Mouse (Mus musculus) midbrain, embryonic 16.5 days (tissue): ENCODE measurements around the gene Pnisr. TPM values are rescaled to one million over a fixed set of nuclear protein-coding genes. Genes with fewer than 3 reads are reported as not detected.

Experiments used
- ATAC-seq: fragments of 200-750 bp; cut with Nextera tagmentation; 2 replicates; pipeline ENCODE4 v1.8.0; 2017; ENCODE audit warnings: moderate TSS enrichment
- H3K27ac ChIP-seq: fragments of 300-500 bp; sonication (generic); 2 replicates; pipeline ENCODE4 v1.5.1; 2014; ENCODE audit warnings: mild to moderate bottlenecking, low read length, mixed read lengths
- H3K27me3 ChIP-seq: fragments of 300-500 bp; sonication (generic); 2 replicates; pipeline ENCODE4 v1.6.1; 2014; ENCODE audit warnings: low read depth, low read length, mixed read lengths; ENCODE audit not compliant: control insufficient read depth, insufficient read depth
- H3K36me3 ChIP-seq: fragments of 300-500 bp; sonication (generic); 2 replicates; pipeline ENCODE4 v1.6.1; 2014; ENCODE audit warnings: mild to moderate bottlenecking, low read length, moderate library complexity, mixed read lengths; ENCODE audit not compliant: control insufficient read depth, insufficient read depth
- H3K4me1 ChIP-seq: fragments of 300-500 bp; sonication (generic); 2 replicates; pipeline ENCODE4 v1.6.1; 2014; ENCODE audit warnings: mild to moderate bottlenecking, low read length, mixed read lengths; ENCODE audit not compliant: control insufficient read depth, insufficient read depth
- H3K4me2 ChIP-seq: fragments of 300-500 bp; sonication (generic); 2 replicates; pipeline ENCODE4 v1.6.1; 2014; ENCODE audit warnings: mild to moderate bottlenecking, low read length, mixed read lengths
- H3K4me3 ChIP-seq: fragments of 300-500 bp; sonication (generic); 2 replicates; pipeline ENCODE4 v1.5.1; 2014; ENCODE audit warnings: low read depth, mild to moderate bottlenecking, low read length, moderate library complexity, mixed read lengths
- H3K9ac ChIP-seq: fragments of 300-500 bp; sonication (generic); 2 replicates; pipeline ENCODE4 v1.6.1; 2014; ENCODE audit warnings: low read depth, low read length, mixed read lengths
- H3K9me3 ChIP-seq: fragments of 300-500 bp; sonication (generic); replicated peaks from 2 replicates; pipeline ENCODE4 v1.6.1; 2014; ENCODE audit warnings: mild to moderate bottlenecking, low read length, mixed read lengths; ENCODE audit not compliant: control insufficient read depth, poor library complexity, severe bottlenecking
- WGBS: fragments of 180-500 bp; shearing (Covaris S2); extraction: QIAGEN DNeasy Blood & Tissue Kit; methylation state at CpG from one replicate; pipeline ENCODE4 v1.1.7; 2014; 5-methylcytosine and 5-hydroxymethylcytosine counted together
- polyA plus RNA-seq: library from polyadenylated mRNA; unstranded; fragments of >200 nt; fragmentation: Nextera tagmentation; extraction: Ambion mirVana; gene quantifications from 2 replicates; pipeline ENCODE4 v1.2.1, GENCODE M21; 2015

Pnisr gene
- polyA plus RNA-seq, 1 experiment from 2014 or later = 195 TPM

DNA sequence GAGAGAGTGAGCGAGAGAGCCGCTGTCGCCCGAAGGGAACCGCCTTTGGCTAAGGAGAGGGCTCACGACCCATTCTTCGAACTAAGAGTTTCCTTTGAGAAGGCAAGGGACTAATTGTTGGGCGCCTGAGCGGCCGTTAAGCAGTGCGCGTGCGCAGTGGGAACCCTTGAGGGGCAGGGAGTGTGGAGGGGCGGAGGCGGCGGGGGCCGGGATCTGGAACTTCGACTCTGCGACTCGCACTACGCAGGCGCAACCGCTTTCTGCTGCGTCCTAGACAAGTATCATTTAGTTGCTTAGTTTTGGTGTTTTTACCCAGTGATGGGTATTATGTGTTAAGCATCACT lies 876 bp downstream of the Pnisr start:
- ATAC-seq = peak; percentile 91
- Histone ChIP-seq H3K36me3 (no peaks in the 10 kb centered on the region), H3K9me3 (no peaks in the 10 kb centered on the region), H3K27me3 (no peaks in the 10 kb centered on the region), H3K27ac (peak overlapping the region; percentile 99), H3K4me2 (peak overlapping the region; percentile 54), H3K4me3 (peak overlapping the region; percentile 93), H3K4me1 (peaks cover 20% of the 10 kb centered on the region), H3K9ac (peak overlapping the region; percentile 95)
- WGBS = under 1% methylated on average over 24 of the region's 24 CpGs

DNA sequence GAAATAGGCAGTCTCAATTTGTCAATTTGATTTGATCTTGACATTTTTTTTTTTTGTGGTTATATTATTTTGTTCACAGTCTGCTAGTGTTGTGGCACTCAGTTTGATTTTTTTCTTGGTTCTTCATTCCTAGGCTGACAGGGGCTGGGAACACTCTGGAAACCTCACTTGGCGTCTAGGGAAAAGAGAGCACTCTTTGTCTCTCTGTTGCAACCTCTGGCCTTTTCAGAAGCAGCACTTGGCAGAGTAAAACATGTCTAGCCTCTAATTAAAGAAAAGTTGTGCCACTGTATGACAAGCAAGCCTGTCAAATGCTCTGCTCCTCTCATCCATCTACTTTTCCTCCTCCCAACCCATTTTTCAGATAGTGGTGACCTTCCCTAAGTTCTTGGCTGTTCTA lies 10.1 kb downstream of the Pnisr start:
- no peaks in the 10 kb centered on the region for H3K27me3 ChIP-seq

DNA sequence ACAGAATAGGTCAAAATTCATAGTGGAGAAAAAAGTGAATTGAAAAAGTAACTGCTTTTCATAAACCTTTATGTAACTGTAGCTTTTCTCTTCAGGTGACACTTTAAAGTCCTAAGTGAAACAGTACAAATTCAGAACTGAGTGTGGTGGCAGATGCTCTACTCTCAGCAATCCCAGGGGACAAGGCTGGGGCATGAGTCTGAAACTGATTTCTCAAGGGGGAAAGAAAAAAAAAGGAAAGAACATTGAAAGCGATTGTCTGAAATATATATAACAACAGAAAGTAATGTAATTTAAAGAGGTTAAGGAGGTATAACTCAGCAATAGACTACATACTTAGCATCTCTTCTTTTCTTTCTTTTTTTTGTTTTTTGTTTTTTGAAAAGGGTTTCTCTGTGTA lies 17.8 kb downstream of the Pnisr start:
- no peaks in the 10 kb centered on the region for H3K9me3 ChIP-seq
- ATAC-seq = no peak
- H3K9ac ChIP-seq = no peak overlapping the region
- no peak overlapping the region for H3K27ac ChIP-seq
- peaks cover 31% of the 10 kb centered on the region for H3K36me3 ChIP-seq
- no peaks in the 10 kb centered on the region for H3K4me1 ChIP-seq
- no peaks in the 10 kb centered on the region for H3K27me3 ChIP-seq
- H3K4me3 ChIP-seq = no peak overlapping the region
- 97% methylated on average over 1 of the region's 1 CpGs for WGBS
- no peak overlapping the region for H3K4me2 ChIP-seq

More for the DNA sequence above, 10.1 kb downstream of the Pnisr start:
- H3K9ac ChIP-seq = no peak overlapping the region
- no peaks in the 10 kb centered on the region for H3K9me3 ChIP-seq
- H3K27ac ChIP-seq = no peak overlapping the region
- H3K36me3 ChIP-seq = peaks cover 21% of the 10 kb centered on the region
- H3K4me1 ChIP-seq = no peaks in the 10 kb centered on the region
- H3K4me3 ChIP-seq = no peak overlapping the region
- no peak overlapping the region for H3K4me2 ChIP-seq
- ATAC-seq = no peak
- WGBS = 77% methylated on average over 1 of the region's 1 CpGs

DNA sequence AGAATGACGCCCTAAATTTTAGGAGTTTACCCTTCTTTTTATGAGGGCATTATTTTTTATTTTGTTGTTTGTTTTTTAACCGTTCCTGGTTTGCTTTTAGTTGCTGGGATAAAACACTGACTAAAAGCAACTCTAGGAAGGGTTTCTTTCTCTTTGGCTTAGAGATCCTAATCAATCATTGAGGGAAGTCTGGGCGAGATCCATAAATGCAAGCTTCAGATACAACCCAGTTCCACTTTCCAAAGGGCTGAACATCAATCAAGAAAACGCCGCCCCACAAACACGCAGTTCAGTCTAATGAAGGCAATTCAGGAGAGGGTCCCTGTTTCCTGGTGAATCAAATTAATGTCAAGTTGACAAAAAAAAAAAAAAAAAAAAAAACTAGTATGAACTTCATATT lies 31.4 kb downstream of the Pnisr start:
- Histone ChIP-seq H3K4me3 (peak overlapping the region; percentile 70), H3K9me3 (no peaks in the 10 kb centered on the region), H3K4me1 (peaks cover 4% of the 10 kb centered on the region; the same call in 1 of the 2 replicates), H3K27me3 (no peaks in the 10 kb centered on the region), H3K27ac (no peak overlapping the region), H3K4me2 (peak overlapping the region; percentile 58), H3K36me3 (peaks cover 6% of the 10 kb centered on the region), H3K9ac (no peak overlapping the region)
- WGBS = 31% methylated on average over 6 of the region's 6 CpGs
- no peak for ATAC-seq

DNA sequence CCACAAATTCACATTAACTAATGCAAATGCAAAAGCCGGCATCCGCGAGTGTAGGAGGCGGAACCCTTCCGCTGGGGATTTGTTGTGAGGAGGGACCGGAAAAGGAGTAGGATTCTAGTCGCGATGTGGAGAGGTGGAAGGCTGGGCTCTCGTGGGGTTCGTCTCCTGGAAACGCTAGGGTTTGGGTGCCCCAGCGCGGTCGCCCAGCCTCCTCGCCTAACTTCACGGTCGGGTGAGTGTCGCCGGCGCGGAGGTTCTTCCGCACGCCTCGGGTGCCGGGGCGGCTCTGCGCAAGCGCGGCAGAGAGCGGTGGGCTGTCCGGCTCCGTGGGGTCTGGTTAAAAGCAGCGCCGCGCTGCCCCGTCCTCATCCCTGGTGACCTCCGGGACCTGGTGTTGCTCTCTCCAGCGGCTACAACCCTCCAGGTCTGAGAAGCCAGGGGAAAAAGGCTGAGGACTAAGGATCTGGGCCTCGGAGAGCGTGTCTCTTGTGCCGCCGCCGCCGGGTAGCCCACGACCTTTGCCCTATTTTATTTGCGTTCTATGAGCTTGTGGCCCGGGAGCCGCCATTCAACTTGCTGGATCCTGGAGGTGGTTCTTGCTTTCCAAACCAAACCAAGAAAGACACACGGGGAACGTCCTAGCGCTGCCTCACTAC lies 32.3 kb downstream of the Pnisr start, which contains the start of gene Coq3:
TSS of gene Coq3 (plus strand) at position 109 of the 656 bp plus-strand sequence.
- peak; percentile 97 for ATAC-seq
- H3K4me3 ChIP-seq = peak within 1 kb of the TSS; percentile 70
- H3K36me3 ChIP-seq = peaks cover 2% of the 10 kb centered on the region; the same call in 1 of the 2 replicates
- WGBS = 1% methylated on average over 46 of the region's 51 CpGs
- no peaks in the 10 kb centered on the region for H3K9me3 ChIP-seq
- peak within 1 kb of the TSS; percentile 90 for H3K27ac ChIP-seq
- peak within 1 kb of the TSS; percentile 58 for H3K4me2 ChIP-seq
- peaks cover 4% of the 10 kb centered on the region; the same call in 1 of the 2 replicates for H3K4me1 ChIP-seq
- H3K27me3 ChIP-seq = no peaks in the 10 kb centered on the region
- peak within 1 kb of the TSS; percentile 83 for H3K9ac ChIP-seq

DNA sequence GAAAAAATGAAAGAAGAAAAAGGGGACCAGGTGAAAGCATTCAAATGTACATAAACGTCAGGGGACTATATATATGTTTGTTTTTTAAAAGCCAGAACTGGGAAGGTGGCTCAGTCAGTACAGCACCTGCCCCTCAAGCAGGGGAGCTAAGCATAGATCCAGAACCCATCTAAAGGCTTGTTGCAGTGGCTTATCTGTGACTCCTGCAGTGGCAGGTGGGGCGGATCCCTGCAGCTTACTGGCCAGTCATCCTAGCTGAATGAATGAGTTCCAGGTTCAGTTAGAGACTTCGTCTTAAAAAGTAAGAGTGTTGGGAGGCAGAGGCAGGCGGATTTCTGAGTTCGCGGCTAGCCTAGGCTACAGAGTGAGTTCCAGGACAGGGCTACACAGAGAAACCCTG lies 35.4 kb downstream of the Pnisr start:
- Histone ChIP-seq H3K9me3 (no peaks in the 10 kb centered on the region), H3K9ac (no peak overlapping the region), H3K36me3 (no peaks in the 10 kb centered on the region), H3K4me1 (peaks cover 4% of the 10 kb centered on the region; the same call in 1 of the 2 replicates), H3K4me3 (no peak overlapping the region), H3K27me3 (no peaks in the 10 kb centered on the region), H3K27ac (no peak overlapping the region), H3K4me2 (no peak overlapping the region)
- WGBS = 93% methylated on average over 6 of the region's 6 CpGs
- ATAC-seq = no peak

DNA sequence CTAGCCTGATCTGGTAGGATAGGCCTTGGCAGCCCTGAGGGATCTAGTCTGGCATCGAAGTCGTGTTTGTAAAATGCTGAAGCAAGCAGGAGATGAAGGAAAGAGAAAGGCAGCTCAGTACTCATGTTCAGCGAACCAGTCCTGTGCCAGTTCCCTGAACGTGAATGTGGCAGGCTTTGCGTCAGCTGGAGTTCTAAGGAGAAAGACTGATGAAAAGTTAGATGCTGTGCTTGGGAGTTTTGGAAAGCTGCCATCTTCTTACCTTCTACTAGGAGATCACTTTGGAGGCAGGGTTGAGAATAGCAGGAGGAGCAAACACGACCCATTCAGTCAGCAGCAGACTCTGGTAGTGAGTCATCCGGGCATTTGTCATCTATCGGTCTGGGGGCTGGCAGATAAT lies 38.4 kb downstream of the Pnisr start:
- H3K9ac ChIP-seq = no peak overlapping the region
- no peak overlapping the region for H3K27ac ChIP-seq
- WGBS = 92% methylated on average over 8 of the region's 8 CpGs
- H3K4me1 ChIP-seq = no peaks in the 10 kb centered on the region
- no peaks in the 10 kb centered on the region for H3K9me3 ChIP-seq
- no peak for ATAC-seq
- H3K4me3 ChIP-seq = no peak overlapping the region
- no peaks in the 10 kb centered on the region for H3K27me3 ChIP-seq
- H3K36me3 ChIP-seq = no peaks in the 10 kb centered on the region
- no peak overlapping the region for H3K4me2 ChIP-seq

Other genes starting within 250 kb of the Pnisr start
- 0.24 and 0.32 TPM in 2 replicates for gene Prdm13, start 161.6 kb upstream of the Pnisr start, polyA plus RNA-seq
- 75.0 and 78.6 TPM in 2 replicates for gene Ccnc, start 119.9 kb upstream of the Pnisr start, polyA plus RNA-seq
- gene Usp45, start 80.4 kb upstream of the Pnisr start, polyA plus RNA-seq = 4.7 and 7.7 TPM in 2 replicates
- gene Tstd3, start 80.4 kb upstream of the Pnisr start, polyA plus RNA-seq = 28.9 and 30.5 TPM in 2 replicates
- gene Coq3, start 32.1 kb downstream of the Pnisr start, polyA plus RNA-seq = 16.4 and 18.2 TPM in 2 replicates
- 18.5 and 19.1 TPM in 2 replicates for gene Faxc, start 83.7 kb downstream of the Pnisr start, polyA plus RNA-seq